Mouse (Mus musculus): ENCODE measurements around the gene Alk.

Alk gene

DNA sequence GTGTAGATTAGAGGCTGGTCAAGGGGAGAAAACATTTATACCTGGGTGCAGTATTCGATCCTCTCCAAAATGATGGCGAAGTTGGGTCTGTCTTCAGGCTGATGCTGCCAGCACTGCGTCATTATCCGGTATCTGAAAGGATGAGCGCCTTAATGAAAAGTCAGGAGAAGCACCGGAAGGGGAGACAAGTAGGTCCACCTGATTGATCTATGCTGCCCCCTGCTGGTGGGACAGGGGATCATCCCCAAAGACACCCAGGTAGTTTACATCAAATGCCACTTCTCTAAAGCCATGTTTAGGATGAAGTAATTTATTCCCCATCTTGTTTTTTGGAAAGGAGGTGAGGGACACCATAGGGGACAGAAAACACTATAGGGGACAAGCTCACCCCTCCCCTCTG lies 730.4 kb downstream of the Alk start:
- DNase-seq (ENCODE audit: low spot score in 2 of 2) = peak; percentile 35 to 80

DNA sequence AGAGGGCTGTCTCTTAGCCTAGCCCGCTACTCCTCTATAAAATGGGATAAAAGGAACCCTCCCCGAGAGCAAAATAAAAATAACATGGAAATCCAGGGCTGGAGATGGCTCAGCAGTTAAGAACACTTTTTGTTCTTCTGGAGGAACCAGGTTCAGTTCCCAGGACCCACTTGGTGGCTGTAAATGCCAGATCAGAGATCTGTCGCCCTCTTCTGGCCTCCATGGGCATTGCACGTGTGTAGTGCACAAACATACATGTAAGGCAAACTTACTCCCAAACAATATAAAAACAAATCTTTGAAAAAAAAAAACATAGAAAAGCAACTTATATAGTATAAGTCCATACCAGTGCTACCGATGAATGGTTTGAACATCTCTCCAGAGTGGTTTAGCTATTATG lies 731.5 kb downstream of the Alk start:
- peak; percentile 27 to 71 for DNase-seq (ENCODE audit: low spot score in 2 of 2)

DNA sequence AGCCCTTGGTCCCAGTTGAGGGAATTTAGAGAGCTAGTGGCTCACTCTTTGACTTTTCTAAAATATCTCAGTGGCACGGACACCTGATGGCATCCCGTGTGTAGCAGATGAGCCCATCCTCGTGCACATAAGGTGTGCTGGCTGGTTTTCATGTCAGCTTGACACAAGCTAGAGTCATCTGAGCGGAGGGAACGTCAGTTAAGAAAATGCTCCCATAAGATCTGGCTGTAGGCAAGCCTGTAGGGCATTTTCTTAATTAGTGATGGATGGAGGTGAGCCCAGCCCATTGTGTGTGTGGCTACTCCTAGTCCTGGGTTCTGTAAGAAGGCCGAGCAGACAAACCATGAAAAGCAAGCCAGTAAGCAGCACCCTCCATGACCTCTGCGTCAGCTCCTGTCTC lies 732.4 kb downstream of the Alk start:
- no peak for DNase-seq (ENCODE audit: low spot score in 2 of 2)

DNA sequence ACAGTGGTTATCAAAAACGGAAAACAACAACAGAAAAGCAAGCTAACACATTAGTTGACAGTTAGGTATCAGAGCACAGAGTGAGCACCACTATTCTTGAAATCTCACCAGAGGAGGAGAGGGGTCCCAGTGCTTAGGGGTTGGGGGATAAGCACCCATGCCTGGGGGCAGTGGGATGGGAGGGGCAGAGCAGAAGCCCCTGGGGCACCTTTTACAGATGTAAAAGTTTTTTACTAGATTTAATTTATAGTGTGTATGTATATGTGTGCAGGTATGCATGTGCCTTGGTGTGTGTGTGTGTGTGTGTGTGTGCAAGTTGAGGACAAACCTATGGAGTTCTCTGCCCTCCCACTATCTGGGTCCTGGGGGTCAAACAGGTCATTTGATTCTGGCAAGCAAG lies 733.8 kb downstream of the Alk start:
- DNase-seq (ENCODE audit: low spot score in 2 of 2) = no peak

DNA sequence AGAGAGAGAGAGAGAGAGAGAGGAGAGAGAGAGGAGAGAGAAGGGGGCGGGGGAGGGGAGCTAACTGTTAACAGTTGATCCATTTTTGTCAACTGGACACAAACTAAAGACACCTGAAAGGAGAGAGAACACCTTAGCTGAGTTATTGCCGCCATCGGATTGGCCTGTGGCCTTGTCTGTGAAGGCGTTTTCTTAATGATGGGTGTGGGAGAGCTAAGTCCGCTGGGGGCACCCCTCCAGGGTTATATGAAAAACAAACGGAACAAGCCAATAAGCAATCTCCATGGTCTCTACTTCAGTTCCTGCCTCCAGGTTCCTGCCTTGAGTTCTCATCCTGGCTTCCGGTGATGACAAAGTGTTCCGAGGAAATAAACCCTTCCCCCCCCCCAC lies 734.2 kb downstream of the Alk start:
- no peak for DNase-seq (ENCODE audit: low spot score in 2 of 2)

DNA sequence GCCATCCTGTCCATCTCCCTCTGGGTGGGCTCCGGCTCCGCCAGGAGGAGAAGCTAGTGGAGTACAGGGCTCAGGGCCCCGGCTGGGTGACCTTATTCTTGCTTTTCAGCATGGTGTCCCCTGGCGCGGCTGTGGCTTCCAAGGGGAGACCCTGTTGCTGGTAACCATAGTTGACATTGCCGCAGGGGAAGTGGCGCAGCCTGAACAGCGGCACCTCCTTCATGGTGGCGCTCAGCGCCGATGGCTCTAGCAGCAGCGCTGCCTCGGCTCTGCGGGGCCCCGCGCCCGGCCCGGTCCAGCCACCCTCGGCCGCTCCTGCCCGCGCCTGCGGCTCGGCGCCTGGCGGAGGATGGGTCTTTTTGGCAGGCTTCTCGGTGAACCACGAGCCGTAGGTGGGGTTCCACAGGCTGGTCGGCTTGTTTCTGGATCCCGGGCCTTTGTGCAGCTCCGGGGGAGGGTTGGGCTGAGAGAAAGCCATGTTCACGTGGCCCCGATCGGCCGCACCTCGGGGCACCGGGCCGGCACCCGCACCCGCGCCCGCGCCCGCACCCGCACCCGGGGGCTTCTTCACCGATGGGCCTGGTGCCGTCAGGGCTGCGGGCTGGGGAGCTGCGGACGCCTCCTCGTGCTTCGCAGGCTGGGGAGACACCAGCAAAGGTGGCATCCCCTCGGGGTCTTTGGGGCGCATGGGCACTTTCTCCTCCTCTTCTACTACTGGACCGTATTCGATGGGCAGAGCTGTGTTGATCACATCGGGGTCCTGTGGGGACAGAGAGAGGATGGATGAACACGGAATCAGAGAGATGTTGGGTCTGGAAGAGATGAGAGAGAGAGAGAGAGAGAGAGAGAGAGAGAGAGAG lies 734.8 kb downstream of the Alk start:
- DNase-seq (ENCODE audit: low spot score in 2 of 2) = no peak

DNA sequence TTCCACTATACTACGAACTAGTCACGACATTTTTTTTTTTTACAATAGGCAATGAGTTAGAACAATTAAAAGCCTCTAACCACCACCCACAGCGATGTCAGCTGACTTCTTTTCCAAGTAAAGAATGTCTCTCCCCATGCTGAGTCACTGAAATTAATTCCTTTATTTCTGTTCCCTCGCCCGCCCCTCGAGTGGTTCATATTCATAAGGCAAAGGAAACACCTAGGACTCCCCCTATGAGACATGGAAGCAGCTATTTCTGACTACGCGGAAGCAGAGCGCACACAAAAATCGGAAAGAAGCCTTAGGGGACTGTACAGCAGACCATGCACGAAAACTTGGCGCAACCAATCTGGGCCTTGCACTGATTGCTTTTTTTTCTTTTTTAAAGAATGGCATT lies 735.6 kb downstream of the Alk start:
- DNase-seq (ENCODE audit: low spot score in 2 of 2) = no peak

DNA sequence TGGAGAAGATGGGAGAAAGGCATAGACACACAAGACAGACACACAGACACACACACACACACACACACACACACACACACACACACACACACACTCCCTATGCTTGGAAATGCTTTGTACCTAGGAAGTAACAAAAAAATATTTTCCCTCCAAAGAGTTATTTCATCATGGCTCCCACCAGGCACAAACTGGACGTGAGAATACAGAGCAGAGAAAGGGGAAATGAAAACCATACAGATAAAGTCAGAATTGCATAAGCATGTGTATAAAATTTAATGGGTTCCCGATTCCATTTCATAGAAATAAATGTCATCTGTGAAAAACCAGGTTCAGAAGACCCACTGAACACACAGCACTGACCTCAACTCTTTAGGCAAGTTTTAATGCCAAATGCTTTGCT lies 736.5 kb downstream of the Alk start:
- DNase-seq (ENCODE audit: low spot score in 2 of 2) = no peak

DNA sequence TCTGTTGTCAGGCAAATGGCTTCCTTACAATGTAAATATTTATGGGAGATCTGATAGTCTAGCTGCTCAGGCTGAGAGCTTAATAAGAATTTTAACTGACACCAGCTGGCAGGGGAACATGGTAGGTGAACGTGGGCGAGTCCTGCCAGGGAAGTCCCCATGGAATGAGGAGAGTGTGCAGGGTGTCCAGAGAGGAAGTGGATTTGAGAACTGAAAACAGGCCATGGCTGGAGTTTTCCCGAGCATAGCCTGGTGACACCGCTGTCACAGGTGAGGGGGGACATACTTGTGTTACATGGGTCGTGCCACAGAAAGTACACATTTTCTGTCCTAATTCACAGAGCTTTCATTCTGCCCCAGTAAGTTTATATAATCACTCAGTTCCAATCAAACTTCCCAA lies 739.0 kb downstream of the Alk start:
- DNase-seq (ENCODE audit: low spot score in 2 of 2) = no peak

DNA sequence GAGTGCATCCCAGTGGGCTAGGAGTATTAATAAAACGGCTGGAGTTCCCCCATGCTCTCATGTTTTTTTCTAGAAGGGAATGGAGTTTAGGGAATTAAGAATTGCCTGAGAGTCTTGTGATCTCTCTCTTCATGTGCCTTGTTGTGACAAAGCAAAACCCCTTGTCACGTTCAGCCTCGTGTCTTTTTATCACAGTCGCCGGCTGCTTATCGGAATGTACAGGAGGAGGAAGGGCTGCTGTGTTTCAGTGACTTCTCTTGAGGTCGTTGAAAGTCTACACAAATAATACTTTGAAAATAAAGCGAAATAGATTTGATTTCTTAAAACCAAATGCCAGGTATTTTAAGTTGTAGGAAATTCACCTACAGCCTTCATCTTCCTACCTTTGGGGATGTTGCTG lies 740.4 kb downstream of the Alk start:
- no peak for DNase-seq (ENCODE audit: low spot score in 2 of 2)

DNA sequence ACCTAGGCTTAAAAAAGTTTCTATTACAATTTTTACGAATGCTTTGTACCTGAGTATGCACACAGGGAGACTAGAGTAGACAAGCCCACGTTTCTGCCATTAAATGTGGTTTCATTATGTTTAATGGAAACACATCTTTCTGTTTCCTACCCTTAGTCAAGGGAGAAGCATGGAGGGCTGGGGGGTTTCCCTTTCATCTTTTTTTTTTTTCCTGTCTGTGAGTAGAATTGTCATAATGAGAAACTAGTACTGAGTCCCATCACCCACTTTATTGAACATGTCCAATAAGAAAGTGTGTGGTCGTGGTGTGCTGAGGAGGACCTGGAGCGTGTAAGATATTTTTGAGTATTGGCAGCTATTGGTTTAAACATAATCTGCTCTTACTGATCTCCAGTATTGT lies 741.5 kb downstream of the Alk start:
- DNase-seq (ENCODE audit: low spot score in 2 of 2) = no peak

DNA sequence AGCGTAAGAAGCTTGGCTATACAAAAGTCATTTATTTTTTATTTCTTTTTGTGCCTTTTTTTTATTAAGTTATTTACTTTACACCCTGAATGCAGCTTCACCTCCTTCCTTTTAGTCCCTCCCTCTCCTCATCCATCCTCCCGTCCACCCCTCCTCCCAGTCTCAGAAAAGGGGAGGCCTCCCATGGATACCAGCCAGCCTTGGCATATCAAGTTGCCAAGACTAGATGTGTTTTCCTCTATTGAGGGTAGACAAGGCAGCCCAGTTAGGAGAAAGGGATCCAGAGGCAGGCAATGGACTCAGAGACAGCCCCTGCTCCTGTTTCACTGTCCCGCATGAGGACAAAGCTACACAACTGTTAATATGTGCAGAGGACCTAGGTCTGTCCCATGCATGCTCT lies 742.2 kb downstream of the Alk start:
- no peak for DNase-seq (ENCODE audit: low spot score in 2 of 2)

DNA sequence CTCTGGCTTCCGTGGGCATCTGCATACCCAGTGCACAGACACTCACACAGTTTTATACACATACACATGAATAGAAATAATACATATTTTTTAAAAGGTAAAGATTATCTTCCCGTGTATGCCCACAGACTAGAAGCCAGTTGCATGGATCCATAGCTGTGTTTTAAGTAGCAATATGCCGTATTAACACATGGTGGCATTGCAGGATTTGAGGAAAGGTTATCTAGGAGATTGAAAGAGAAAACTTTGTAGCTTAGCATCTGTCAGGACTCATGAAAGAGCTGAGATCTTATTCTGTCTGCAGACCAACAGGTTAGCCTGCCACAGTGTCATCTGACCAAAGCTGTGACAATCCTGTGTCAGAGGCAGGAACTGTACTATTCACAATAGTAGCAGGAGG lies 772.5 kb downstream of the Alk start:
- no peak for DNase-seq (ENCODE audit: low spot score in 2 of 2)

DNA sequence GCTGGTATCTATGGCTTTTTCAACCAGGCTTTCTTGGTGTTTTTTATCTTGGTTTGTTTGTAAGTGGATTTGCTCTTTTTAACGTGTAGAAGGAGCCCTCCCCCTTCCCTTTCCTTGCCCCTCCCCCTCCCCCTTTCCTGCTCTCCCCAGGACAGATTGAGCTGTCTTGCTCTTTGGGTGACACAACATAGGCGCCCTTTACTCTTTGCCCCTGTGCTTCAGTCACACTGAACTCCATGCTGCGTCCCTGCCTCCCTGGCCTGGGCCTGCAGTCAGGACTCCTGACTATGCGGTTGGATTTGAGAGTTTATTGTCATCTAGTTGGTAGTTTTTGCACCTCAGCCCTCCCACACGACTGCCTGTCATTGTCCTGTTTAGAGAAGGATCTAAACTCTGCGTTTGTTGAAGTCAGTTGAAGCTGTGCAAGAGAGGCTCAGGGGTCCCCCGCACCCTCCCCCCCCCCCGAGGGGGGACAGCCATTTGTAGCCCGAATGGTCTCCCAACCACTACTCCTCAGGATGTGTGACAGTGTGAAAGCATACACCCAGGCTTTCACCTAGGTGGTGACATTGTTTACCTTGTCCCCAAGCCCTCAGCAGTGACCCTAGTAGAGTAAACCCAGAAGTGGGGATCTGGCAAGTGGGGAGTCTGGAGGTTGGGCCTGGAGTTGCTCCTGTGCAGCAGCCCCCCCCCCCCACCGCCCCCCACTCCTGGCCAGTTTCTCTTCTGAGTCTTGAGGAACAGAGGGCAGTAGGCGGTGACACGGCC lies 775.6 kb downstream of the Alk start:
- no peak for DNase-seq (ENCODE audit: low spot score in 2 of 2)

DNA sequence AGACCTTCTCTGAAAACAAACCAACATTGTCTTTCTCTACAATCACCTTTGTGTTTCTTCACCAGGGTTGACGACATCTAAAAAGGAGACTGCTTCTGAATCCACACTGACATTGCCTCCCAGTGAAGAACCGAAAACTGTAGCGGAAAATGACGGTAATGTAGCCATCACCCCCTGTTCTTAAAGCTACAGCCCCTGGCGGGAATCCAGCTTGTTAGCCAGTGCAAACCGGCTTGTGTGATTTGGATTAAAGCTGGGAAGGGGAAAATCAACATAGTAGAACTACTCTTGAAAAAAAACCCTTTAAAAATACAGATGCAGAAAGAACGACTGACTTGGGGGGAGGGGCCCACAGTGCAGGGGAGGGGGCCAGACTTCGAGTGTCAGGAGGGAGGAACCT lies 776.8 kb downstream of the Alk start:
- no peak for DNase-seq (ENCODE audit: low spot score in 2 of 2)

DNA sequence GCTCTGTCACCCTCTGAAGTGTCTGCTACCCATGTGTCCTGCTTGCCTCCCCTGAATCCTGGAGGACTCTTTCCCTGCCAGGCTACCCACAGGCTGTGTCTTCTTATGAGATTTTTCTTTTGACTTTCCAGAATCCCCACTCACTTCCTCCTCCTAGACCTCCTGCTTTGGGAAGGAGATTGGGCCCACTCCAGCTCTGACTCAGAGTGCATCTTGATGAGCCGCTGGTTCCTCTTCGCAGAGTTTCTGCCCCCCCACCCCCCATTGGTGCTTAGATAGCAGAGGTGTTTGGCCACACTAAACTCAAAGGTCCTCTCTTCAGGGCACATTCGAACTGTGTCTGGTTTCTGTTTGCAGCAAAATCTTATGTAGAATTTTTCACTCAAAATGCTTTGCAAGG lies 777.8 kb downstream of the Alk start:
- no peak for DNase-seq (ENCODE audit: low spot score in 2 of 2)

DNA sequence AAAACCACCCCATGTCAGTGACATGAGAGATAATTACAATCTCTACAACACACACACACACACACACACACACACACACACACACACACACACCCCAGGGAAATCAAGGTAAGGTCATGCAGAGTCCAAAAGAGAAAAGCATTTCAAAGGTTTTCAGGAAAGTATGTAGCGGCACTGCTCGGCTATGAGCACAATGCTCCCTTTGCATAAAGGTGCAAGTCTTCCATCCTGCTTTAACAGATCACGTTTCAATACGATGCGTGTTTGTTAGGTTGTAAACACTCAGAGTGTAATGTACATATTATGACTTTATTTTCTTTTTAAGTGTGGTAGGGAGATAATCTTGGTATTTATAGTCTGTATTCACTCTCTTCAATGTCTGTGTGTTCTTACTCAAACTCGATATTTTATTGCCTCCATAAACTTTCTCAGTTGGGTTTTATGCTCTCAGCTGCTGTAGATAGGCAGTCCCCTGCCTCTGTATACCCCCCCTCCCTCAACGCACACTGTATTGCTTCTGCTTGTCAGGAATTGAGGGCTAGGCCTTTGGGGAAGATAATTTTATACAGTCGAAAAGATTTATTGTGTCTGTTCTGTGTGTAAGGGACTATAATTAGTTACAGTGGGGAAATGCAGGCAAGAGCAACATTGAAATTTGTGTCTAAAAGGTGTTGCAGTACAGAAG lies 780.7 kb downstream of the Alk start:
- no peak for DNase-seq (ENCODE audit: low spot score in 2 of 2)

Measured in spleen, postnatal 4 days (tissue).